Mouse (Mus musculus) T-helper 17 cell (primary cell): ENCODE results near the gene Galns.

ENCODE experiments used
- in situ Hi-C, 2 experiments: fragments of 300-600 bp; cut with MboI, MseI; formaldehyde crosslinking; loops; 1 replicate in 1 of 2; 2 replicates in 1 of 2; pipeline ENCODE4 v1.15.1; 2025; ENCODE audit warnings: high pct_unique_total_duplicates in 2 of 2

Gene Galns

DNA sequence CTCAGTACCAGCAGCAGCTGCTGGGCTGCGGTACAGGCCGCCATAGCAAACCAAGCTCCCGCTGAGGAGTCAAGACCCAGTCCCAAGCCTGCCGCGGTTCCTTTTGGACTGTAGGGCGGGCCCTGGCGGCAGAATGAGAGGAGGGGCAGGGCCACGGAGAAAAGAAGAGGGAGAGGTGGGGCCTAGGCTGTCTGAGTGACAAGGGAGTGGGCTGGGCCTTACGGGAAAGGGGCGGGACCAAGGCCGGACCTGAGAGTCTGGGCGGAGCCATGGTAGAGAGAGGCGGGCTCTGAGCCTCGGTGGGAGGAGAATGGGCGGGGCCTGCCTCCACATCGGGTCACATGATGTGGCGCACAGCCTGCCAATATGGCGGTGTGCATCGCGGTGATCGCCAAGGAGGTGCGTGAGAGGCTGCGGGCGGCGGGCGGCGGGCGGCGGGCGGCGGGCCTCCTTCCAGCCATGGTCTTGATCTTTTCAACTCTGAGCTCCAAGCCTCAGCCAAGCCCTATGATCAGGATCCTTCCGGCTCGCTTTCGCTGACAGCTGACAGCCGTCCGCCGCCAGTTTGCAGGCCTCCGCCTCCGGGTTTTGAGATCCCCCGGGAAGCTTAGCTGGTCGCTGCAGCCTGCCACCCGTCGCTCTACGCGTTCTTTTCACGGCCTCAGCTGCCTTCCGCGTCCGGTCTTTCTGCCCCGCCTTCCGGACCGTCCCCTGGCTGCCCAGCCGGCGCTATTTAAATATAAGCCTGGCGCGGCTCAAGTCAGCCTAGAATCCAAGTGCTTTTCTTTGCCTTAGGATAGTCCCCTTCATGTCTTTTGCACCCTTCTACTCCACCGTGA lies at the start of gene Galns, which contains the start of gene Trappc2l:
TSS of gene Galns (minus strand) at position 169 of the 839 bp plus-strand sequence.
TSS of gene Trappc2l (plus strand) at position 346 of the 839 bp plus-strand sequence.
- in situ Hi-C loops: loop anchor here in 1 of 2 experiments (25.0 kb wide), 1 partner anchor 1024 kb away; the partner anchor contains the start of genes Fbxo31 and Map1lc3b

GRCm38 (mm10) chr8:122660022-122660421 lies 48.8 kb upstream of the Galns start:
- in situ Hi-C loops: no loop called here

DNA sequence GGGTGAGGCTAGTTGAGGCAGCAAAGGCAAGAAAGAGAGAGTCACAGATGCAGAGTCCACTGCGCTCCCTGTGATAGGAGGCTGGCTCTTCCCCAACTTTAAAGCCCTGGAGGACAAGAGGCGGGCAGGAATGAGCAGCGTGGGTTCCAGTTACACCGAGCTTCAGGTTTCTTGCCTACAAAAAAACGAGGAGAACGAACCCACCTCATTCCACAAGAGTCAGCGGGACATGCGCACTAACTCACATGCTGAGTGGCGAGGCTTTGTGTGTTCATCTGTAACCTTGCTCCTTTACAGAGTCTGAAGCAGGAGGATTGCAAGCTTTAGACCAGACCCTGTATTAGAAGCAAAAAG lies 47.5 kb upstream of the Galns start:
- in situ Hi-C loops: no loop called here

DNA sequence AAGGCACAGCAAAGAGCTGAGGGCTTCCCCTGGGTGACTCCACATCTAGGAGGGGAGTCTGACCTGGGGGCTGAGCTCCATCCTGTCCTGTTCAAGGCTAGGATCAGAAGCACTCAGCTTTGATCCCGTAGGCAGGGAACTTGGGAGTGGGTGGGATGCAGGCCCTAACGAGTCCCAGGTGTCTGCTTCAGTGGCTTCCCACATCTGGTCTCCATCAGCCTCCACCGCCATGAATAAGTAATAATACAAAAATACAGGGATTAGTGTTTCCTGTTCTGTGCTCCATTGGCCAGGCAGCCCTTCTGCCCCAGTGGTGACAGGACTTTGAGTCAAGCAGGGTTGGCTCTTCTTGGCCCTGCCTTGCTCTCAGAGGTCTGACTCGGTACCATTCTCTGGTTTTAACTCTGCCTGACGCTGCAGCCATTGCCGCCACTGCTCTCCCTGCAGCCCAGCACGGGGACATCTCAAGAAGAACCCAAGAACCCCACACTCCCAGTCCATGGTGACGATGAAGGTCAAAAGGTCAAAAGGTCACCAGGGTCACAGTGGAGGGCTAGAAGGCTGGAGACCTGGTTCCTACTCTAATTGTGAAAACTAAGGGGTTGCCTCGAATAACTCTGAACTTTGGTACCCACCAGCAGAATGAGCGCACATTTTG lies 47.0 kb upstream of the Galns start:
- in situ Hi-C loops: no loop called here

GRCm38 (mm10) chr8:122656056-122656999 lies 45.1 kb upstream of the Galns start:
- in situ Hi-C loops: no loop called here

GRCm38 (mm10) chr8:122654768-122655167 lies 43.5 kb upstream of the Galns start:
- in situ Hi-C loops: no loop called here

DNA sequence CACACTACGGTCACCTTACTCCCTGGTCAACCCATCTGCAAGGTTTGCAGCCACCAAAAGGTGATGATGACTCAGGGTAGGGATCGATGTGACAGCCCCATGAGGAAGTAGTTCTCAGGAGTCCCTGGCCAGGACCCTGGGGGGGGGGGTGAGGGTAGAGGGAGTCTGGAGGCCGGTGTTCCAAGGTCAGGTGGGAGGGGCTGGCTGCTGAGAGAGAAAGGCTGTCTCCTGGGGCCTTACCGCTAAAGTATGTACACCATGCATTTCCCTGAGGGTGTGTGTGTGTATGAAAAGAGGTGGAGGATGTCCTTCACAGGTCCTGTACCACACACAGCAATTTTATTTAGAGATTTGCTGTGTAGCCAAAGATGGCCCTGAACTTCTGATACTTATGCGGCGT lies 41.4 kb upstream of the Galns start:
- in situ Hi-C loops: no loop called here

- in situ Hi-C loops: no loop called here
Measured at GRCm38 (mm10) chr8:122651326-122651921, 40.2 kb upstream of the Galns start.

DNA sequence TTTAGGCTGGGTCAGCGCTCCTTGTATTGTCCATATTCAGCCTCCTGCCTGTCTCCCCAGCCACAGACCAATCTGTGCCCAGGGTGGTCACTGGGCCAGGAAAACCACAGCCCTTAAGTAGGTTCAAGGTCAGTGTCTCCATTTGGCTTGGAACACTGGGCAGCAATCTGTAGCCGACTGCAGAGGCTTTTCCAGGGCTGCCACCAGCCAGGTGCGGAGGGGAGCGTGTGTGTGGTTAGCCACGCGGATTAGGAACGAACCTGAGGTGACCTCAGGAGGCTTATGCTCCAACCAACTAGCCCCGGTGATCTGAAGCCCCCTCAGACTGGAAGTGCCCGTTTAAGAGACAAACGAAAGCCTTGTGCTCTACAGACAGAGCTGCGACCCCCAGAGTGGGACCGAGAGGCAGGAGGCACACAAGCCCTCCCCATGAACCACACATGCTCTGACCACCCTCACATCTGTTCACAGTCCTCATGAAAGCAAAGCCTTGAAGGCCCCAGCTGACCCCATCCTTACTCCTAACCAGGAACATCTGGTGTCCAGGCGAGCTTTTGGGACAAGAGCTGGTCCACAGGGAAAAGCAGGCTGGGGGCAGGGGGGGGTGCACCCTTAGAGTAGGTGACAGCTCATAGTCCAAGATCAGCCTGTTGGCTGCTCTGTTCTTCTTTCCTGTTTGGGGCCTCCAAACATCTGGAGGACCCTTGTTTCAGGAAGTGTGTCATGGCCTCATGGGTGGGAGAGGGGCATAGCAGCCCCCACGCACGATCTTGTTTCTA lies 37.1 kb upstream of the Galns start:
- in situ Hi-C loops: no loop called here

DNA sequence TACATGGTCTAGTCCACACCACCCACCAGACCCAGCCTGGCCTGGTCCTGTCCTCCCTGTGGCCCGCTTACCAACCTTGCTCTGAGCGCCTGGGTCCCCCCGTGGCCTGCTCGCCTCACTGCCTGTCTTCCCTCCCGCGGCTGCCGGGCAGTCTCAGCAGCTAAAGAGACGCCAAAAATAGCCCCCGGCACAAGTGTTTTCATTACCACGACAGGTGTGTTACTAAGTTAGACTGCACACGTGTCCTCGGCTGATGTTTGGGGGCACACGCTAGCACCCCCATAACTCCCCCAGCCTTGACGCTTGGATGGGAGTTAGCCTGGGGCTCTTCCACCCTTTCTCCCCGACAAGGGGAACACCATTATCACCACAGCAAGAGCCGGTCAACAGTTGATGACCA lies 35.1 kb upstream of the Galns start:
- in situ Hi-C loops: no loop called here

- in situ Hi-C loops: no loop called here
Measured at GRCm38 (mm10) chr8:122644175-122644954, 33.1 kb upstream of the Galns start.

DNA sequence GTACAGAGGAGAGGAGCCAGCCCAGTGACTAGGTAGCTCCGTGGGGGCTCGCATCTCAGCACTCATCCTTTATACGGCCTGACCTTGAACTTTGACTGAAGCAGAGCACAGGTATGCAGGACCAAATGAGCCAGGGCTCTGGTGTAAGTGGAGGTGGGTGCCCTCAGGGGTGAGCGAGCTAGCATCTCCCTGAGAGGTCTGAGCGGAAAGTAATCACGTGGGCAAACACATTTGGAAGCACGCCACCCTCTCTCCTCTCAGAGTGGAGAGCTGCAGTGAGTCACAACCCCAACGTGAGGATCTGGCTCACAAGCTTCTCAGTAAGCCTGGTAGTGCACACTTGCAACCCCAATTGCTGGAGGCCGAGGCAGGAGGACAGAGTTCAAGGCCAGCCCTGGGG lies 30.8 kb upstream of the Galns start:
- in situ Hi-C loops: no loop called here

- in situ Hi-C loops: no loop called here
Measured at GRCm38 (mm10) chr8:122641406-122641805, 30.1 kb upstream of the Galns start.

GRCm38 (mm10) chr8:122640825-122641224 lies 29.6 kb upstream of the Galns start:
- in situ Hi-C loops: no loop called here

GRCm38 (mm10) chr8:122639521-122640248 lies 28.4 kb upstream of the Galns start:
- in situ Hi-C loops: loop anchor here in 1 of 2 experiments (10.0 kb wide), 1 partner anchor 1045 kb away; no protein-coding TSS in a partner anchor

DNA sequence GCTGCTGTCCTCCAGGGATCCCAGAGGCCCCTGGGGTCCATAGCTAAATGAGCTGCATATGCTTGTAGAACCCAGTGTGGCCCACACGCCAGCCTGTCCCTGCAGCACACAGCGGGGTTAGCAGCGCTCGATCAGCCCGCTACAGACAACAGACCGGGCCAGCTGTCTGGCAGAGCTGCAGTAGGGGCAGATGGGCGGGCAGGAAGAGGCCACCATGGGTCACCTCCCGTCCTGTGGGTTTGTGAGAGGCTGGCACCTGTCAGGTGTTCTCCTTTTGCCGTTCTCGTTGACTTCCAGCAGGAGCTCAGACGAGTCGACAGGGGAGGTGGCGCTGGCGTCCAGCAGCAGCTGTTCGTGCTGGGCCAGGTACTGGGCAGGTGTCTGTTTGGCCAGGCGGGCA lies 27.3 kb upstream of the Galns start:
- in situ Hi-C loops: loop anchor here in 1 of 2 experiments (10.0 kb wide), 1 partner anchor 1046 kb away; no protein-coding TSS in a partner anchor

DNA sequence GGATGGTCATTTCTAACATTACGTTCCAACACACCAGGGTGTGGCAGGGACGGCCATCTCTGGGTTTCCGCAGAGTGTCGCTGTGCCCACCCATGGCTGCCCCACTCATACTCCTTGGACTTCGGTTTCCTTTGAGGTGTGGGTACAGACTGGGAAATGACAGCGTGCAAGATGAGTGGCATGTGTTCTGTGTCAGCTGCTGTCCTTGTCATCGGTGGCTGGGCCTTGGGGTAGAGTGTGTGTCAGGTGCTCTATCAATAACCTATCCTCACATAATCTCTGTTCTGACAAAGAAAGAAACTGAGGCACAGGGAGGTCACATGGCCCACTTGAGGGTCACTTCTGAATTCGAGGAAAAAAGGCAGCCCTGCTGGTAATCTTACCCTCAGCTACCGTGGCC lies 26.0 kb upstream of the Galns start:
- in situ Hi-C loops: loop anchor here in 1 of 2 experiments (10.0 kb wide), 1 partner anchor 1048 kb away; no protein-coding TSS in a partner anchor

DNA sequence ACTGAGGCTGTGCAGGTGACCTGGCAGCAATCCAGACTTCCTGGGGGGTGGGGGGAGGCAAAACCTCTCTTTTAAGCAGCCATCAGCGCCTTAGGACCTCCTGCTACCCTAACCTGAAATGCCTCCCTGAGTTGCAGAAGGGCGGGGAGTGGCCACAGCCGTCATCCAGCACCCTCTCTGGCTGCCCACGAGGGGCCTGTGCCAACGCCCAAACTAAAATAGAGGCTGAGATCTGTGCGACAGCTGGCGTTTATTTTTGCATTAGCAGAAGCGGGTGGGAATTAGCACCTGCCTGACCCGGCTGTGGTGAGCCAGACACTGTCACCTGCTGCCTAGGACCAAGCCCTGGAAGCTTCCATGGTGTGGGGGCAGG lies 25.5 kb upstream of the Galns start:
- in situ Hi-C loops: loop anchor here in 1 of 2 experiments (10.0 kb wide), 1 partner anchor 1048 kb away; no protein-coding TSS in a partner anchor
